Mouse (Mus musculus) hindbrain, embryonic 14.5 days (tissue): ENCODE data around the gene Ldlr. TPM values are rescaled to one million over a fixed set of nuclear protein-coding genes. Genes with fewer than 3 reads are reported as not detected.

ENCODE experiments used
- ATAC-seq: fragments of 200-750 bp; cut with Nextera tagmentation; 2 replicates; pipeline ENCODE4 v1.8.0; 2017; ENCODE audit warnings: moderate number of reproducible peaks, mild to moderate bottlenecking, moderate TSS enrichment, moderate library complexity; ENCODE audit not compliant: low FRiP score
- DNase-seq: peaks from one replicate; pipeline ENCODE4 v3.0.0-alpha.2; 2015; ENCODE audit warnings: low spot score
- H3K27ac ChIP-seq: fragments of 300-500 bp; sonication (generic); 2 replicates; pipeline ENCODE4 v1.5.1; 2014; ENCODE audit warnings: mild to moderate bottlenecking, moderate library complexity
- H3K27me3 ChIP-seq: fragments of 300-500 bp; sonication (generic); 2 replicates; pipeline ENCODE4 v1.6.1; 2014; ENCODE audit warnings: mild to moderate bottlenecking, low read length, mixed read lengths; ENCODE audit not compliant: control insufficient read depth, insufficient read depth
- H3K36me3 ChIP-seq: fragments of 300-500 bp; sonication (generic); replicated peaks from 2 replicates; pipeline ENCODE4 v1.6.1; 2014; ENCODE audit not compliant: control insufficient read depth, insufficient read depth
- H3K4me1 ChIP-seq: fragments of 300-500 bp; sonication (generic); replicated peaks from 2 replicates; pipeline ENCODE4 v1.6.1; 2014; ENCODE audit warnings: antibody characterized with exemption, low read length, mixed read lengths; ENCODE audit not compliant: control insufficient read depth, insufficient read depth
- H3K4me2 ChIP-seq: fragments of 300-500 bp; sonication (generic); replicated peaks from 2 replicates; pipeline ENCODE4 v1.6.1; 2014; ENCODE audit warnings: mild to moderate bottlenecking, moderate library complexity
- H3K4me3 ChIP-seq: fragments of 300-500 bp; sonication (generic); replicated peaks from 2 replicates; pipeline ENCODE4 v1.5.1; 2014; ENCODE audit warnings: mild to moderate bottlenecking, low read length
- H3K9ac ChIP-seq: fragments of 300-500 bp; sonication (generic); 2 replicates; pipeline ENCODE4 v1.6.1; 2014
- H3K9me3 ChIP-seq: fragments of 300-500 bp; sonication (generic); 2 replicates; pipeline ENCODE4 v1.6.1; 2016; ENCODE audit warnings: low read length; ENCODE audit not compliant: control insufficient read depth
- WGBS: fragments of 180-500 bp; shearing (Covaris S2); extraction: QIAGEN DNeasy Blood & Tissue Kit; methylation state at CpG from one replicate; pipeline ENCODE4 v1.1.7; 2014; 5-methylcytosine and 5-hydroxymethylcytosine counted together
- polyA plus RNA-seq: library from polyadenylated mRNA; unstranded; fragments of >200 nt; fragmentation: Nextera tagmentation; extraction: Ambion mirVana; gene quantifications from 2 replicates; pipeline ENCODE4 v1.2.1, GENCODE M21; 2014

Ldlr gene
- polyA plus RNA-seq, 1 experiment from 2014 or later = 7.3 TPM

DNA sequence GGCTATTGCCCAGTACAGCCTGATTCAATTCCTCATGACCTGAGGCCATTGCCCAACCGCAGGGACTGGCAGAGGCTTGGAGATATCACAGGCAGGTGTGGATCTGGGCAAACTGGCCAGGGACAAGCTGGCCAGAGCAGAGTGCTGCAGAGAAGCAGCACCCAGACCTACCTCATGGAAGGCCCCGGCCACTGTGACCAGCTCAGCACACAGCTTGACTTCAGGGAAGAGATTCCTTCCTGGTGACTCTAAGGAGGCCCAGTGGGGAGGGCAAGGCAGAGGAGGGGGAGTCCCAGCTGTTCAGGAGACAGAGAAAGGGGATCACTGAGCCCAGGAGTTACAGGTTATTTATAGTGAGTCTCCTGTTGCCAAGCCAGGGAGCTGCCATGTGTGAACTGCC lies 2.2 kb upstream of the Ldlr start:
- H3K4me2 ChIP-seq = no peak overlapping the region
- H3K36me3 ChIP-seq = no peaks in the 10 kb centered on the region
- H3K27me3 ChIP-seq = no peaks in the 10 kb centered on the region
- H3K27ac ChIP-seq = no peak overlapping the region
- no peak for ATAC-seq
- peaks cover 13% of the 10 kb centered on the region for H3K4me1 ChIP-seq
- H3K9me3 ChIP-seq = no peaks in the 10 kb centered on the region
- WGBS = 84% methylated on average over 2 of the region's 2 CpGs
- H3K4me3 ChIP-seq = no peak overlapping the region
- H3K9ac ChIP-seq = no peak overlapping the region
- no peak for DNase-seq

DNA sequence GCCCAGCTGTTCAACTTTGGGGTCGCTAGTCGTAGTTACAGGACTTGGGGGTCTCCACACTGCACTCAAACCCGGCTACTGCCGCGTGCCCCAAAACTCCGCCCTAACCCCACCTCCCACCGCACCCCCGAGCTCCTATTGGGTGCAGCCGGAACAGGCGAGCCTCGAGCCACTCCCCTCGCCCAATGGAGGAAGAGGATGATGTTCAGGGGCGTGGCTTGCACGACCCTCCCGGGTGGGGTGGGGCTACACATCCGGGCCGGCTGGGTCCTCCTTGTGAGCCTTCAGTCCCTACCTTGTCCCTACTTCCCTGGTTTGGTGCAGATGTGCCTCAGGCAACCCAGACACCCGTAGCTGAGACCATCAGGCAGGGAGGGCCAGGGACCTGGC lies 859 bp downstream of the Ldlr start:
- peak; percentile 90 for DNase-seq
- Histone ChIP-seq H3K9me3 (no peaks in the 10 kb centered on the region), H3K36me3 (0 out of 2 replicates have a peak, but pooled peaks cover 3% of the 10 kb centered on the region), H3K27me3 (no peaks in the 10 kb centered on the region), H3K4me3 (peak overlapping the region; percentile 75), H3K4me1 (peaks cover 19% of the 10 kb centered on the region), H3K27ac (peak overlapping the region; percentile 88), H3K4me2 (peak overlapping the region; percentile 71), H3K9ac (peak overlapping the region; percentile 69)
- WGBS = 0% methylated on average over 18 of the region's 18 CpGs
- peak; percentile 95 for ATAC-seq

DNA sequence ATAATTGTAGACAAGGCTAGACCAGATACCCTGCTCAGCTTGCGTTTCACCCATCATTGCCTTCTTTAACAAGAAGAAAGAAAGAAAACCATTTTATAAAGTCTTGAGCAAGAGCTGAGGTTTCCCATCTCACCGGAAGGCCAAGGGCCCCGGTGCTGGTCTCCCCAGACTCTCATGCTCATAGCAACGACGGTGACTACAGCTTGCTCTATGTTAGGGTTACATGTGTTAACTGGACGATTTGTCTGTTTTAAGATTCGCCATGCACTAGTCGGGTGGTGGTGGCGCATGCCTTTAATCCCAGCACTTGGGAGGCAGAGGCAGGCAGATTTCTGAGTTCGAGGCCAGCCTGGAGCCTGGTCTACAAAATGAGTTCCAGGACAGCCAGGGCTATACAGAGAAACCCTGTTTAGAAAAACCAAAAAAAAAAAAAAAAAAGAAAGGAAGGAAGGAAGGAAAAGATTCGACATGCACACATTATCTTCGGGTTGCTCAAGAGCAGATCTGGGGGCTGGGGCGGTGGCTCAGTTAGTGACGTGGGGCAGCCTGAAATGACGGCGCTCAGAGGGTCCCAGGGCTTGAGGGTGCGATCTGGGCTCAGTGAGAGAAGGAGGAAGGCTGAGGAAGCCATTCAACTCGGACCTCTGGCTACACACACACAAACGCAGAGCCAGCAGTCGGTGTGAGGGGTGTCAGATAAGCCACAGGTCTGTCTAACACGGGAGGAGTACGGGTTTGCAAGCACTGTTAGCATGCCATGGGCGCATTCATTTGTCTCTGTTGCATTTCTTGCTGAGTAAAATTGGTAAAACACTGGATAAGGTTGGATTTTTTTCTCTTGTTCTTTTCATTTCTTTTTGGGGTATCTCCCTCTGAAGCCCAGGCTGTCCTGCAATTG lies 2.2 kb downstream of the Ldlr start:
- 85% methylated on average over 23 of the region's 23 CpGs for WGBS
- 0 out of 2 replicates have a peak, but pooled peaks cover 4% of the 10 kb centered on the region for H3K36me3 ChIP-seq
- H3K4me2 ChIP-seq = peak overlapping the region; percentile 71
- peaks cover 19% of the 10 kb centered on the region for H3K4me1 ChIP-seq
- H3K4me3 ChIP-seq = peak overlapping the region; percentile 75
- H3K27ac ChIP-seq = peak overlapping the region; percentile 7; the same call in 1 of the 2 replicates
- no peak for ATAC-seq
- no peak for DNase-seq
- H3K27me3 ChIP-seq = no peaks in the 10 kb centered on the region
- H3K9me3 ChIP-seq = no peaks in the 10 kb centered on the region
- H3K9ac ChIP-seq = peak overlapping the region; percentile 16; the same call in 1 of the 2 replicates

DNA sequence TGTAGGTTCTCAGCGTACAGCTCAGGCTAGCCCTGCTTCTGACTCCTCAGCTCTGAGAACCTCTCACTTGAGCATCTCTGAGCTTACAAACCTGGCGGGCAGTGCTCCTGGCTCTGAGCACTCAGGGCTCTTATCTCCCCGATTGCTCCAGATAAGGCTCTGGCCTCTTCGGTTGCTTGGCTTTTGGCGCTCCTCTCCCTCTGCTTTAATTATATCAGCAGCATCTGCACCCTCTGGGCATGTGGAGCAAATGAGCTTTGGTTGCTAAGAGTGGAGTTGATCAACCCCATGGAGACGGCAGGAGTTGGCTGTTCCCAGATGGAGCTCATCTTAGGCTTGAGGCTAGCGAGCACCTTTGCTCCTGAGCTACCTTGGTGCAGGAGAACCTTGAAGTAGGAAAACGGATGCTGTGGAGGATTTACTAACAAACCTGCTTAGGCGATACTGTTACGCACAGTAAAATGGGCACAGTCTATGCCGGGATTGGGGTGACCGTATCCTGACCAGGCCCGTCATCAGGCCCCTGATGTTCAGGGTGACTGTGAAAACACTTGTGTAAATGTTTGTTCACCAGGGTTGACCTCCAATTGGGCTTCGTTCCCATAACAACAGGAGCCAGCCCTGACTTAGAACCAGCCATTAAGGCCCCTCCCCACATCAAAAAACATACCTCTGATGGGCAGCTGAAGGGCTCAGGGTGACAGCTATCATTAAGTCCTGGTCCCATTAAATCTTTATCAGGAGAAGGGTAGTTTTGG lies 3.1 kb downstream of the Ldlr start:
- no peak overlapping the region for H3K4me3 ChIP-seq
- no peaks in the 10 kb centered on the region for H3K9me3 ChIP-seq
- WGBS = 71% methylated on average over 14 of the region's 14 CpGs
- peak overlapping the region; percentile 7; the same call in 1 of the 2 replicates for H3K27ac ChIP-seq
- no peaks in the 10 kb centered on the region for H3K27me3 ChIP-seq
- DNase-seq = no peak
- peaks cover 19% of the 10 kb centered on the region for H3K4me1 ChIP-seq
- H3K4me2 ChIP-seq = peak overlapping the region; percentile 71
- H3K36me3 ChIP-seq = 0 out of 2 replicates have a peak, but pooled peaks cover 6% of the 10 kb centered on the region
- no peak for ATAC-seq
- peak overlapping the region; percentile 16; the same call in 1 of the 2 replicates for H3K9ac ChIP-seq

DNA sequence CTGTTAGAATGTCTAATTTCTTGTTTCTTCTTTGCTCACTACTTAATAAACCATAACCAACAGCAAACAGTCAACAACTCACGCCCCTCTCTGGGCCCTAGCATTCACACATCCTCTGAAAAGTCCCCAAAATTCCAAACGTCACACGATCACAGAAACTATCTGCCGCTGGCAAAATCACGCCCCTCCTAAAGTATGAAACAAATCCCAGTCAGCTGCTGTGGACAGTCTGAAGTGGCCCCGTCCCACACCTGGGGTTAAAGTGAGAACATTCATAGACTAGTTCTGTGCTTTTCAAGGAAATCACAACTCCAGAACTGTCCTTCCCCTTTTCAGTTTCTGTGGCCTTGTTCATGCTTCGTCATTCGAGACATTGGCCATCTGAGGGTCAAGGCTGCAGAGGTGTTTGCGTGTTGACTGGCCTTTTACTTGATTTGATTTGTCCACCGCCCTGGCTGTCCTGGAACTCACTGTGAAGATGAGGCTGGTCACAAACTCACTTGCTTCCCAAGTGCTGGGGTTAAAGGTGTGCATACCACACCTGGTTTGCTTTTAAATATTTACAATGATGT lies 5.1 kb downstream of the Ldlr start:
- Histone ChIP-seq H3K27ac (no peak overlapping the region), H3K4me1 (peaks cover 19% of the 10 kb centered on the region), H3K9ac (no peak overlapping the region), H3K4me2 (no peak overlapping the region), H3K36me3 (peaks cover 25% of the 10 kb centered on the region), H3K27me3 (no peaks in the 10 kb centered on the region), H3K9me3 (no peaks in the 10 kb centered on the region), H3K4me3 (no peak overlapping the region)
- no peak for DNase-seq
- ATAC-seq = no peak
- WGBS = 92% methylated on average over 10 of the region's 10 CpGs

DNA sequence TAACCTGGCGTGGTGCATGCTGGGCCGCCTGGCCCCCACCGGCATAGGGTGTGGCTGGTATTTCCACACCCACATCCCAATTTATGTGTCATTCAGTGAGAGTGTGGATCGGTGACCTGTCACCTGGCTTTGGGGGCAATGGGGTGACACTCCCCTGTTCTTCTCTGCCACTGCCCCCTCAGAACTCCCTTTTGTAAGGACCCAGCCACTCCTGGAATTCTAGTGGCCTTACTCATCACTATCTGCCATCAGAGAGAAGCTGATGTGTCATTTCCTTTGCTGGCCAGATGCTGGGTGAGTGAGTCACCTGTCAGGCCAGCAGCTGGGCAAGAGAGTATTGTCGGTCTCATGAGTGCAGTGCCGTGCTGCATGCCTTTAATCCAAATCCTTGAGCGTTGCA lies 6.0 kb downstream of the Ldlr start:
- Histone ChIP-seq H3K4me2 (no peak overlapping the region), H3K27me3 (no peaks in the 10 kb centered on the region), H3K27ac (no peak overlapping the region), H3K9ac (no peak overlapping the region), H3K9me3 (no peaks in the 10 kb centered on the region), H3K4me3 (no peak overlapping the region), H3K4me1 (peaks cover 19% of the 10 kb centered on the region), H3K36me3 (peaks cover 34% of the 10 kb centered on the region)
- 90% methylated on average over 7 of the region's 7 CpGs for WGBS
- ATAC-seq = no peak
- no peak for DNase-seq

DNA sequence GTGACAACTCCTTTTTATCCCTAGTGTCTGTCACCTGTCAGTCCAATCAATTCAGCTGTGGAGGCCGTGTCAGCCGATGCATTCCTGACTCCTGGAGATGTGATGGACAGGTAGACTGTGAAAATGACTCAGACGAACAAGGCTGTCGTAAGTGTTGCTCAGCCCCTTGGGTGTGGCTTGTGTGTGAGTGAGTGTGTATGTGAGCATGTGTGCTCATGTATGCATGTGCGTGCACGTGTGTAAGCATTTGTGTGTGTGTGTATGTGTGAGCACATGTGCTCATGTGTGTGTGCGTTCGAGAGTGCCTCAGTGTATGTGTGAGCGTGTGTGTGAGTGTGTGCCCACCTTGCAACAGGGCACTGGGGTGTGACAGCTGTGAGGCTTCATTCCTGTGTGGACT lies 9.0 kb downstream of the Ldlr start:
- Histone ChIP-seq H3K36me3 (peaks cover 61% of the 10 kb centered on the region), H3K27me3 (no peaks in the 10 kb centered on the region), H3K4me2 (no peak overlapping the region), H3K27ac (no peak overlapping the region), H3K9ac (no peak overlapping the region), H3K9me3 (no peaks in the 10 kb centered on the region), H3K4me1 (no peaks in the 10 kb centered on the region), H3K4me3 (no peak overlapping the region)
- 94% methylated on average over 9 of the region's 9 CpGs for WGBS
- DNase-seq = no peak
- no peak for ATAC-seq

DNA sequence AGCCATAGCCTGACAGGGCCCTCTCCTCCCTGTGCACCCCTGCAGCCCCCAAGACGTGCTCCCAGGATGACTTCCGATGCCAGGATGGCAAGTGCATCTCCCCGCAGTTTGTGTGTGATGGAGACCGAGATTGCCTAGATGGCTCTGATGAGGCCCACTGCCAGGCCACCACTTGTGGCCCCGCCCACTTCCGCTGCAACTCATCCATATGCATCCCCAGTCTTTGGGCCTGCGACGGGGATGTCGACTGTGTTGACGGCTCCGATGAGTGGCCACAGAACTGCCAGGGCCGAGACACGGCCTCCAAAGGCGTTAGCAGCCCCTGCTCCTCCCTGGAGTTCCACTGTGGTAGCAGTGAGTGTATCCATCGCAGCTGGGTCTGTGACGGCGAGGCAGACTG lies 10.2 kb downstream of the Ldlr start:
- Histone ChIP-seq H3K27ac (no peak overlapping the region), H3K27me3 (no peaks in the 10 kb centered on the region), H3K36me3 (peaks cover 73% of the 10 kb centered on the region), H3K4me2 (no peak overlapping the region), H3K4me3 (no peak overlapping the region), H3K4me1 (no peaks in the 10 kb centered on the region), H3K9ac (no peak overlapping the region), H3K9me3 (no peaks in the 10 kb centered on the region)
- DNase-seq (no peak), ATAC-seq (no peak)
- 82% methylated on average over 17 of the region's 17 CpGs for WGBS

DNA sequence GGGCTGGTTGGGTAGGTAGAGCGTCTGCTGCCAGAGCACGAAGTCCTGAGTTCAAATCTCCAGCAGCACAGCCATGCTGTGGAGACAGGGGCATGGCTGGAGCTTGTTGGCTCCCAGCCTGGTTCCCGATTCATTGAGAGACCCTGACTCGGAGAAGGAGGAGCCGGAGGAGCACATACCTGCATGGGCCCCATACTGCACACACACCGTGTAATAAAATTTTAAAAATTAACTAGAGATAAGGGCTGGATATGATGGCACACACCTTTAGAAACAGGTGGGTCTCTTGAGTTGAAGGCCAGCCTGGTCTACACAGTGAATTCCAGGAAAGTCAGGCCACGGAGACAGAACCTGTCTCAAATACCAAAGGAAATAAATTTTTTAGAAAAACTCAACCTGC lies 10.7 kb downstream of the Ldlr start:
- ATAC-seq = no peak
- no peaks in the 10 kb centered on the region for H3K27me3 ChIP-seq
- H3K36me3 ChIP-seq = peaks cover 78% of the 10 kb centered on the region
- WGBS = 97% methylated on average over 7 of the region's 7 CpGs
- H3K4me3 ChIP-seq = no peak overlapping the region
- no peak for DNase-seq
- H3K4me1 ChIP-seq = no peaks in the 10 kb centered on the region
- no peaks in the 10 kb centered on the region for H3K9me3 ChIP-seq
- no peak overlapping the region for H3K9ac ChIP-seq
- no peak overlapping the region for H3K4me2 ChIP-seq
- H3K27ac ChIP-seq = no peak overlapping the region
